Mouse (Mus musculus) midbrain, postnatal 0 days (tissue): ENCODE results near the gene Camk2b. TPM values are rescaled to one million over a fixed set of nuclear protein-coding genes. Genes with fewer than 3 reads are reported as not detected.
A peak's percentile ranks its signal among the peaks of the same experiment; 100 is the strongest.

Experiments
- ATAC-seq: fragments of 200-750 bp; cut with Nextera tagmentation; 2 replicates; pipeline ENCODE4 v1.8.0; 2017; ENCODE audit warnings: moderate number of reproducible peaks, mild to moderate bottlenecking, moderate TSS enrichment, moderate library complexity; ENCODE audit not compliant: low FRiP score
- DNase-seq: peaks from one replicate; pipeline ENCODE4 v3.0.0-alpha.2; 2015; ENCODE audit warnings: low spot score
- H3K27ac ChIP-seq: fragments of 300-500 bp; sonication (generic); 2 replicates; pipeline ENCODE4 v1.5.1; 2014; ENCODE audit warnings: low read depth, mild to moderate bottlenecking, low read length, mixed read lengths
- H3K27me3 ChIP-seq: fragments of 300-500 bp; sonication (generic); 2 replicates; pipeline ENCODE4 v1.6.1; 2014; ENCODE audit warnings: low read length, control low read depth, mixed read lengths; ENCODE audit not compliant: insufficient read depth
- H3K36me3 ChIP-seq: fragments of 300-500 bp; sonication (generic); 2 replicates; pipeline ENCODE4 v1.6.1; 2014; ENCODE audit warnings: low read length, control low read depth, mixed read lengths; ENCODE audit not compliant: insufficient read depth
- H3K4me1 ChIP-seq: fragments of 300-500 bp; sonication (generic); 2 replicates; pipeline ENCODE4 v1.6.1; 2014; ENCODE audit warnings: mild to moderate bottlenecking, control low read depth, antibody characterized with exemption, low read length, mixed read lengths; ENCODE audit not compliant: insufficient read depth
- H3K4me2 ChIP-seq: fragments of 300-500 bp; sonication (generic); 2 replicates; pipeline ENCODE4 v1.6.1; 2014; ENCODE audit warnings: low read depth, mild to moderate bottlenecking, low read length, mixed read lengths; ENCODE audit not compliant: poor library complexity, severe bottlenecking
- H3K4me3 ChIP-seq: fragments of 300-500 bp; sonication (generic); 2 replicates; pipeline ENCODE4 v1.5.1; 2014; ENCODE audit warnings: low read depth, mild to moderate bottlenecking, low read length, moderate library complexity
- H3K9ac ChIP-seq: fragments of 300-500 bp; sonication (generic); replicated peaks from 2 replicates; pipeline ENCODE4 v1.6.1; 2014; ENCODE audit warnings: mild to moderate bottlenecking, low read length, moderate library complexity, mixed read lengths; ENCODE audit not compliant: poor library complexity, severe bottlenecking
- H3K9me3 ChIP-seq: fragments of 300-500 bp; sonication (generic); 2 replicates; pipeline ENCODE4 v1.6.1; 2016; ENCODE audit warnings: low read length, control low read depth
- CTCF ChIP-seq: IDR thresholded peaks from 2 replicates; pipeline ENCODE4 v1.5.1; 2016; ENCODE audit warnings: antibody characterized with exemption, mild to moderate bottlenecking
- WGBS: fragments of 180-500 bp; shearing (Covaris S2); extraction: QIAGEN DNeasy Blood & Tissue Kit; methylation state at CpG from one replicate; pipeline ENCODE4 v1.1.7; 2014; 5-methylcytosine and 5-hydroxymethylcytosine counted together
- polyA plus RNA-seq: library from polyadenylated mRNA; unstranded; fragments of >200 nt; fragmentation: Nextera tagmentation; extraction: Ambion mirVana; gene quantifications from 2 replicates; pipeline ENCODE4 v1.2.1, GENCODE M21; 2015
- total RNA-seq: library from RNA; depleted of rRNA; stranded (reverse); fragments of >200 nt; gene quantifications from 2 replicates; pipeline ENCODE4 v1.2.3, GENCODE M21; 2014

The Camk2b gene
- total and polyA plus RNA-seq, 2 experiments from 2014 or later: 208 to 225 TPM

DNA sequence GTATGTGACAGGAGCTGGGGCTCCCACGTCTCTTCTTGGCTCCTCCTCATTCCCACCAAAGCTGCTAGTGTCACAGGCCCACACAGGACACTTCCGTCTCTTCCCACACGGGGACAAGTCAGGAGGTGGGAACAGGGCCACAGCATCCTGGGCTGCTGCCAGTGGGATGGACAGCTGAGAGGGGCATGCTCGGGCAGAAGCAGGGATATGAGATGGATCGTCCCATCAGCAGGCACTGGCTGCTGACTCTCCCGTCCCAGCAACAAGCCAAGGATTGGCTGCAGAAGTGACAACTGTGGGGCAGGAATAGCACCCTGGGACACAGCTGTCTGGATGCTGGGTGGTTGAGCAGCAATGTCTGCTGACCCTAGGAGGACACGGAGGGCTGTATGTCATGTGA is 29.0 kb downstream of the Camk2b start:
- 89% methylated on average over 7 of the region's 7 CpGs for WGBS
- Histone ChIP-seq H3K4me3 (no peak overlapping the region), H3K4me2 (no peak overlapping the region), H3K9ac (no peak overlapping the region), H3K4me1 (no peaks in the 10 kb centered on the region), H3K9me3 (no peaks in the 10 kb centered on the region), H3K27me3 (no peaks in the 10 kb centered on the region), H3K36me3 (no peaks in the 10 kb centered on the region), H3K27ac (no peak overlapping the region)
- no peak for TF ChIP-seq CTCF
- peak; percentile 0 for DNase-seq
- ATAC-seq: no peak

GRCm38 (mm10) chr11:6036477-6036876 is 29.7 kb downstream of the Camk2b start:
- H3K9me3 ChIP-seq: no peaks in the 10 kb centered on the region
- no peak for DNase-seq
- H3K4me2 ChIP-seq: no peak overlapping the region
- 90% methylated on average over 4 of the region's 4 CpGs for WGBS
- no peak overlapping the region for H3K27ac ChIP-seq
- ATAC-seq: no peak
- H3K4me1 ChIP-seq: no peaks in the 10 kb centered on the region
- TF ChIP-seq CTCF: no peak
- H3K27me3 ChIP-seq: no peaks in the 10 kb centered on the region
- H3K4me3 ChIP-seq: no peak overlapping the region
- H3K36me3 ChIP-seq: no peaks in the 10 kb centered on the region
- no peak overlapping the region for H3K9ac ChIP-seq

GRCm38 (mm10) chr11:6035521-6035920 is 30.6 kb downstream of the Camk2b start:
- Histone ChIP-seq H3K9ac (no peak overlapping the region), H3K9me3 (no peaks in the 10 kb centered on the region), H3K27me3 (no peaks in the 10 kb centered on the region), H3K4me1 (no peaks in the 10 kb centered on the region), H3K27ac (no peak overlapping the region), H3K4me2 (no peak overlapping the region), H3K36me3 (no peaks in the 10 kb centered on the region), H3K4me3 (no peak overlapping the region)
- no peak for TF ChIP-seq CTCF
- DNase-seq: peak; percentile 56
- ATAC-seq: no peak
- WGBS: 72% methylated on average over 3 of the region's 3 CpGs

DNA sequence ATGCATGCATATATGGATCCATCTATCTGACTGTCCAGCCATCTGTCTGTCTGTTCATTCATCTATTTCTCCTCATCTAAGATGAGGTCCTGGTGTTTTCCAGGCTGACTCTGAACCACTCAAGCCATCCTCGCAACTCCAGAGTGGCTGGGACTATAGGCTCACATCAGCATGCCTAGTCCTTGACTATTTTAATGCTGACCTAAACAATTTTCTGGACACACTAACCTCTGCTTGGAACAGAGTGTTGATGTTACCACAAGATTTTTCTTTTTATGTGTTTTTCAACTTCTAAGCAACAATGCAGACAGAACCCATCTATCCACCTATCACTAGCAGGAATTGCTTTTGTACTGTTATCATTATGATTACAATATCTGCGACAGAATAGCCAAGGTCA is 31.4 kb downstream of the Camk2b start:
- Histone ChIP-seq H3K36me3 (no peaks in the 10 kb centered on the region), H3K4me2 (no peak overlapping the region), H3K4me3 (no peak overlapping the region), H3K9me3 (no peaks in the 10 kb centered on the region), H3K4me1 (no peaks in the 10 kb centered on the region), H3K27me3 (no peaks in the 10 kb centered on the region), H3K27ac (no peak overlapping the region), H3K9ac (no peak overlapping the region)
- TF ChIP-seq CTCF: no peak
- no peak for DNase-seq
- WGBS: 85% methylated on average over 2 of the region's 2 CpGs
- ATAC-seq: no peak

DNA sequence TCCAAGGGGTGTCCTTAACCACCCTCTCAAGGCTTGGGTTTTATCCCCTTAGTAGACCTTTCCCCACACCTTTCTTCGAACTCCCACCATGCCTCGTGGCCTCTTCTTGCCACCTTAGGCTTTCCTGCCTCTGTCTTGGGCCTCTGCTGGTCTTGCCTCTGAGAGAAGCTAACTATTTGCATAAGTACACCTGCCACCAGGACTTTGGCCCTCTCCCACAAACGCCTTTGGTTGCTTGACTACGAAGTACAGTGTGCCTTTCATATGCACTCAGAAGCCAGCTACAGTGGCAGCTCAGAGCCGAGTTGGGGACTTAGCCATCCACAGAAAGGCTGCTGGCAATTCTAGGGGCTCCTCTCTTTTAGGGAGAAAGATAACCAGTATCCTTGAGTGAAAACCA is 32.4 kb downstream of the Camk2b start:
- no peaks in the 10 kb centered on the region for H3K27me3 ChIP-seq
- no peak overlapping the region for H3K27ac ChIP-seq
- H3K9me3 ChIP-seq: no peaks in the 10 kb centered on the region
- H3K9ac ChIP-seq: no peak overlapping the region
- DNase-seq (no peak), ATAC-seq (no peak)
- H3K4me1 ChIP-seq: no peaks in the 10 kb centered on the region
- no peak overlapping the region for H3K4me2 ChIP-seq
- no peak for TF ChIP-seq CTCF
- no peaks in the 10 kb centered on the region for H3K36me3 ChIP-seq
- no peak overlapping the region for H3K4me3 ChIP-seq
- 86% methylated on average over 5 of the region's 5 CpGs for WGBS

GRCm38 (mm10) chr11:6033147-6033546 is 33.0 kb downstream of the Camk2b start:
- TF ChIP-seq CTCF: peak; percentile 58
- no peaks in the 10 kb centered on the region for H3K4me1 ChIP-seq
- WGBS: 67% methylated on average over 3 of the region's 3 CpGs
- H3K27me3 ChIP-seq: no peaks in the 10 kb centered on the region
- ATAC-seq (no peak), DNase-seq (peak; percentile 12)
- H3K9ac ChIP-seq: no peak overlapping the region
- H3K4me3 ChIP-seq: no peak overlapping the region
- H3K4me2 ChIP-seq: no peak overlapping the region
- no peaks in the 10 kb centered on the region for H3K9me3 ChIP-seq
- no peaks in the 10 kb centered on the region for H3K36me3 ChIP-seq
- H3K27ac ChIP-seq: no peak overlapping the region
